8 mouse cellular contexts compared by ENCODE assay signal in the genomic region with DNA sequence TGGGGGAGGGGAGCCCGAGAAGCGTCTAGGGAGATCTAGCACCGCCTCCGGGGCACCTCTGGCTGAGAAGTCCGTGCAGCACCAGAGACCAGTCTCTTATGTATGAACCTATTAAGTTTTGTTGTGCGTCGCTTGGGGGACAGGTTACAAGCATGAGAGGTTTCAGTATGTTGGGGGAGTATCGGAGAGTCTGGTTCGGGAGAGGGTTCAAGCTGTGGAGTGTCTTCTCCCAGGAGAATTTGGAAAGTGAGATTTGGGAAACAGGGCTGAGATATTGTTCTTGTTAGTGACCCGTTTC. TPM values are rescaled to one million over a fixed set of nuclear protein-coding genes. Genes with fewer than 3 reads are reported as not detected.
DNase-seq lines count a peak whose midpoint lies in the region; ATAC-seq and TF ChIP-seq lines count a peak whose summit lies in the region.

No protein-coding gene starts in this region.

- peak overlapping the region; percentile 82 for H3K9ac ChIP-seq in intestine, embryonic 16.5 days (ENCODE audit: low read depth, low read length)

- peak overlapping the region; percentile 9; the same call in 1 of the 2 replicates for H3K27ac ChIP-seq in intestine, embryonic 16.5 days (ENCODE audit: low read length)

- ATAC-seq in erythroblast, adult 5-6 weeks (replicated peaks; ENCODE audit: low FRiP score, poor library complexity, severe bottlenecking), result no peak
- peak; percentile 14 for ATAC-seq in intestine, embryonic 16.5 days

- H3K4me2 ChIP-seq in intestine, embryonic 16.5 days (ENCODE audit: low read depth, low read length), result peak overlapping the region; percentile 95
- peak overlapping the region; percentile 73 for H3K4me2 ChIP-seq in myocyte (ENCODE audit: low read depth)

- H3K36me3 ChIP-seq in erythroblast, embryonic 14.5 days (ENCODE audit: control insufficient read depth), result no peaks in the 10 kb centered on the region
- no peaks in the 10 kb centered on the region for H3K36me3 ChIP-seq in intestine, embryonic 16.5 days (ENCODE audit: control insufficient read depth, insufficient read depth, low read length)
- H3K36me3 ChIP-seq in myocyte (ENCODE audit: control insufficient read depth, insufficient read depth), result no peaks in the 10 kb centered on the region

- no peak for TF ChIP-seq POLR2A in myocyte (IDR thresholded peaks at IDR 0.05; ENCODE audit: insufficient read length, low read depth)

- WGBS in intestine, embryonic 16.5 days, result 2% methylated on average over 10 of the region's 10 CpGs

- DNase-seq in thymus, postnatal 4 days, result peak; percentile 38
- no peak for DNase-seq in thymus, postnatal 10 days (ENCODE audit: low spot score in 2 of 2)
- no peak for DNase-seq in cerebellum, adult 9-11 months
- DNase-seq in embryo, embryonic 10.5 days (ENCODE audit: low spot score), result no peak

- H3K4me3 ChIP-seq in erythroblast, embryonic 14.5 days (replicated peaks), result peak overlapping the region; percentile 43
- H3K4me3 ChIP-seq in intestine, embryonic 16.5 days (ENCODE audit: low read length), result peak overlapping the region; percentile 78
- H3K4me3 ChIP-seq in myocyte, result peak overlapping the region; percentile 80

- H3K27me3 ChIP-seq in erythroblast, embryonic 14.5 days (ENCODE audit: control insufficient read depth), result peaks cover 34% of the 10 kb centered on the region
- no peaks in the 10 kb centered on the region for H3K27me3 ChIP-seq in intestine, embryonic 16.5 days (replicated peaks; ENCODE audit: control insufficient read depth, insufficient read depth, low read length)
- H3K27me3 ChIP-seq in myocyte (ENCODE audit: control insufficient read depth, insufficient read depth, insufficient read length), result no peaks in the 10 kb centered on the region

- H3K4me1 ChIP-seq in erythroblast, embryonic 14.5 days (ENCODE audit: control insufficient read depth), result no peaks in the 10 kb centered on the region; the same call in 1 of the 2 replicates
- peaks cover 4% of the 10 kb centered on the region; the same call in 1 of the 2 replicates for H3K4me1 ChIP-seq in intestine, embryonic 16.5 days (ENCODE audit: control insufficient read depth, insufficient read depth, low read length)

- peaks cover 40% of the 10 kb centered on the region for H3K79me2 ChIP-seq in myocyte (ENCODE audit: control insufficient read depth, insufficient read depth)

- H3K9me3 ChIP-seq in erythroblast, embryonic 14.5 days (ENCODE audit: control insufficient read depth, low read length), result no peaks in the 10 kb centered on the region
- H3K9me3 ChIP-seq in intestine, embryonic 16.5 days (ENCODE audit: control insufficient read depth, low read length), result no peaks in the 10 kb centered on the region

- peak overlapping the region; percentile 40 for H3ac ChIP-seq in myocyte (ENCODE audit: control insufficient read depth, insufficient read length)

TF ChIP-seq in myocyte, 11 proteins besides CTCF, POLR2A, EP300 and RAD21:
- TF ChIP-seq REST (IDR thresholded peaks at IDR 0.05; ENCODE audit: insufficient read depth, insufficient read length) (no peak), USF1 (IDR thresholded peaks at IDR 0.05; ENCODE audit: low read depth) (no peak)

RNA-seq across cellular contexts. Expression of a gene that starts 1.3 kb away (rescaled TPM):
- 0.01 TPM in 1 of 2 replicates, not detected in the other for polyA plus RNA-seq in erythroblast, embryonic 14.5 days (2012)
- total RNA-seq in erythroblast, adult 5-6 weeks (2015; ENCODE audit: low replicate concordance), result 0.63 and 0.96 TPM in 2 replicates
- 0.17 and 0.42 TPM in 2 replicates for total RNA-seq in erythroblast, adult 5-6 weeks (2017; ENCODE audit: low replicate concordance)
- 0.71 and 0.77 TPM in 2 replicates for polyA plus RNA-seq in intestine, embryonic 16.5 days (2015; fragmentation: Nextera tagmentation; extraction: Ambion mirVana)
- 2.0 TPM for polyA plus RNA-seq in myocyte (2012; fragmentation: generic; extraction: Trizol)
